In genomic region chr3:95872048-95872447, GRCm38 (mm10) we compare ENCODE assay signal across 8 mouse cellular contexts. TPM values are rescaled to one million over a fixed set of nuclear protein-coding genes. Genes with fewer than 3 reads are reported as not detected.
DNase-seq lines count a peak whose midpoint lies in the region; ATAC-seq and TF ChIP-seq lines count a peak whose summit lies in the region.

No protein-coding gene starts in this region.

- WGBS in lung, embryonic 16.5 days: 63% methylated on average over 7 of the region's 7 CpGs
- 70% methylated on average over 7 of the region's 7 CpGs for WGBS in limb, embryonic 11.5 days
- 18% methylated on average over 7 of the region's 7 CpGs for WGBS in small intestine, adult 2 months
- WGBS in thymus, adult 2 months: 85% methylated on average over 7 of the region's 7 CpGs

- peaks cover 10% of the 10 kb centered on the region for H3K4me1 ChIP-seq in lung, embryonic 16.5 days (replicated peaks; ENCODE audit: control insufficient read depth, insufficient read depth, low read length)
- H3K4me1 ChIP-seq in limb, embryonic 11.5 days (ENCODE audit: control insufficient read depth, insufficient read depth, low read length): peaks cover 4% of the 10 kb centered on the region; the same call in 1 of the 2 replicates
- H3K4me1 ChIP-seq in small intestine, adult 2 months (ENCODE audit: control insufficient read depth, insufficient read depth, insufficient read length, low read length): no peaks in the 10 kb centered on the region; the same call in 1 of the 2 replicates
- peaks cover 6% of the 10 kb centered on the region for H3K4me1 ChIP-seq in thymus, adult 2 months (replicated peaks; ENCODE audit: control insufficient read depth, insufficient read depth, low read length)

- TF ChIP-seq CTCF in small intestine, adult 2 months (IDR thresholded peaks at IDR 0.05; ENCODE audit: extremely low read depth, insufficient read length, insufficient replicate concordance, low read depth, low read length): no peak
- no peak for TF ChIP-seq CTCF in thymus, adult 2 months (IDR thresholded peaks at IDR 0.05; ENCODE audit: borderline replicate concordance, control insufficient read depth, extremely low read depth, insufficient read depth, low read length, poor library complexity)

- no peak overlapping the region for H3K27ac ChIP-seq in lung, embryonic 16.5 days (ENCODE audit: low read length)
- no peak overlapping the region for H3K27ac ChIP-seq in limb, embryonic 11.5 days (replicated peaks; ENCODE audit: low read depth, low read length)
- H3K27ac ChIP-seq in small intestine, adult 2 months (ENCODE audit: insufficient read depth, low read depth, low read length): no peak overlapping the region
- H3K27ac ChIP-seq in thymus, adult 2 months (ENCODE audit: control insufficient read depth, insufficient read depth, low read length): no peak overlapping the region

- no peak for DNase-seq in lung, postnatal 25 days (ENCODE audit: low spot score)
- DNase-seq in limb, embryonic 11.5 days (ENCODE audit: low spot score): no peak
- DNase-seq in left cerebral cortex, adult 9 months (ENCODE audit: low spot score in 2 of 2): no peak
- no peak for DNase-seq in thymus, adult 2 months

- H3K36me3 ChIP-seq in lung, embryonic 16.5 days (ENCODE audit: control insufficient read depth, insufficient read depth, low read length): peaks cover 12% of the 10 kb centered on the region
- peaks cover 4% of the 10 kb centered on the region for H3K36me3 ChIP-seq in limb, embryonic 11.5 days (ENCODE audit: control insufficient read depth, insufficient read depth, low read length)
- peaks cover 9% of the 10 kb centered on the region for H3K36me3 ChIP-seq in small intestine, adult 2 months (ENCODE audit: control insufficient read depth, insufficient read depth, low read length)
- peaks cover 9% of the 10 kb centered on the region for H3K36me3 ChIP-seq in thymus, adult 2 months (ENCODE audit: control insufficient read depth, insufficient read depth, low read length)

- H3K27me3 ChIP-seq in lung, embryonic 16.5 days (ENCODE audit: control insufficient read depth, insufficient read depth, low read depth, low read length): no peaks in the 10 kb centered on the region
- H3K27me3 ChIP-seq in limb, embryonic 11.5 days (ENCODE audit: control insufficient read depth, insufficient read depth, low read length): no peaks in the 10 kb centered on the region
- H3K27me3 ChIP-seq in small intestine, adult 2 months (ENCODE audit: control insufficient read depth, insufficient read depth, low read length): no peaks in the 10 kb centered on the region
- H3K27me3 ChIP-seq in thymus, adult 2 months (ENCODE audit: control insufficient read depth, insufficient read depth, low read length): no peaks in the 10 kb centered on the region

- H3K9ac ChIP-seq in lung, embryonic 16.5 days (ENCODE audit: low read length): peak overlapping the region; percentile 78
- no peak overlapping the region for H3K9ac ChIP-seq in limb, embryonic 11.5 days (ENCODE audit: low read length)

- H3K4me2 ChIP-seq in lung, embryonic 16.5 days (ENCODE audit: low read depth, low read length): peak overlapping the region; percentile 74
- peak overlapping the region; percentile 69 for H3K4me2 ChIP-seq in limb, embryonic 11.5 days (ENCODE audit: low read depth, severe bottlenecking)

- TF ChIP-seq POLR2A in small intestine, adult 2 months (IDR thresholded peaks at IDR 0.05; ENCODE audit: low read depth, low read length): no peak
- no peak for TF ChIP-seq POLR2A in thymus, adult 2 months (IDR thresholded peaks at IDR 0.05; ENCODE audit: control insufficient read depth, extremely low read depth, insufficient read depth, low read length, poor library complexity)

- no peak for ATAC-seq in lung, embryonic 16.5 days (ENCODE audit: low read depth)
- ATAC-seq in erythroblast, adult 5-6 weeks (replicated peaks; ENCODE audit: low FRiP score, poor library complexity, severe bottlenecking): peak; percentile 24; the same call in 1 of the 2 replicates
- no peak for ATAC-seq in limb, embryonic 11.5 days (ENCODE audit: insufficient number of reproducible peaks, low FRiP score, low TSS enrichment, low read depth)
- no peak for ATAC-seq in inflammation-experienced regulatory T-cells, adult 6 months

- no peaks in the 10 kb centered on the region for H3K9me3 ChIP-seq in lung, embryonic 16.5 days (ENCODE audit: control insufficient read depth, low read length)
- H3K9me3 ChIP-seq in limb, embryonic 11.5 days (ENCODE audit: control insufficient read depth, low read length): no peaks in the 10 kb centered on the region

- H3K4me3 ChIP-seq in lung, embryonic 16.5 days (ENCODE audit: low read length): peak overlapping the region; percentile 80
- peak overlapping the region; percentile 53 for H3K4me3 ChIP-seq in limb, embryonic 11.5 days (ENCODE audit: low read depth, low read length)
- peak overlapping the region; percentile 45 for H3K4me3 ChIP-seq in small intestine, adult 2 months (ENCODE audit: low read depth, low read length)
- H3K4me3 ChIP-seq in thymus, adult 2 months (ENCODE audit: control insufficient read depth, insufficient read depth, low read length): no peak overlapping the region

RNA-seq across cellular contexts. Expression of gene Mrps21, which starts 0.7 kb away (rescaled TPM):
- polyA plus RNA-seq in lung, embryonic 16.5 days (2015; fragmentation: Nextera tagmentation; extraction: Ambion mirVana): 326 and 362 TPM in 2 replicates
- total RNA-seq in erythroblast, adult 5-6 weeks (2015; ENCODE audit: low replicate concordance): 35.5 and 95.7 TPM in 2 replicates
- 87.3 and 106 TPM in 2 replicates for total RNA-seq in erythroblast, adult 5-6 weeks (2017; ENCODE audit: low replicate concordance)
- polyA plus RNA-seq in limb, embryonic 11.5 days (2014; fragmentation: Nextera tagmentation; extraction: Ambion mirVana): 339 and 359 TPM in 2 replicates
- polyA plus RNA-seq in small intestine, adult 2 months (2012; rRNA removed): 39.5 and 51.8 TPM in 2 replicates
- 56.3 and 60.5 TPM in 2 replicates for polyA plus RNA-seq in thymus, adult 2 months (2012; rRNA removed)
- polyA plus RNA-seq in inflammation-experienced regulatory T-cells, adult 6 months (2017; shearing (Covaris generic)): 100 to 1,000 TPM; 281 to 394 (median 321) TPM

RNA-seq across cellular contexts. Expression of gene Ciart, which starts 10.0 kb away (rescaled TPM):
- 5.1 and 5.6 TPM in 2 replicates for polyA plus RNA-seq in lung, embryonic 16.5 days (2015; fragmentation: Nextera tagmentation; extraction: Ambion mirVana)
- total RNA-seq in erythroblast, adult 5-6 weeks (2015; ENCODE audit: low replicate concordance): not detected in 2 replicates
- total RNA-seq in erythroblast, adult 5-6 weeks (2017; ENCODE audit: low replicate concordance): not detected in 2 replicates
- polyA plus RNA-seq in limb, embryonic 11.5 days (2014; fragmentation: Nextera tagmentation; extraction: Ambion mirVana): 7.1 and 7.5 TPM in 2 replicates
- 0.72 and 0.74 TPM in 2 replicates for polyA plus RNA-seq in small intestine, adult 2 months (2012; rRNA removed)
- 3.0 and 3.1 TPM in 2 replicates for polyA plus RNA-seq in thymus, adult 2 months (2012; rRNA removed)
- polyA plus RNA-seq in inflammation-experienced regulatory T-cells, adult 6 months (2017; shearing (Covaris generic)): 10 to 100 TPM in 1 of 3 experiments, 1 to 10 TPM in 2; 2.3 to 11.8 (median 6.6) TPM

RNA-seq across cellular contexts. Expression of gene Prpf3, which starts 16.4 kb away (rescaled TPM):
- polyA plus RNA-seq in lung, embryonic 16.5 days (2015; fragmentation: Nextera tagmentation; extraction: Ambion mirVana): 43.5 and 48.0 TPM in 2 replicates
- total RNA-seq in erythroblast, adult 5-6 weeks (2015; ENCODE audit: low replicate concordance): 6.0 and 12.5 TPM in 2 replicates
- 14.6 and 21.2 TPM in 2 replicates for total RNA-seq in erythroblast, adult 5-6 weeks (2017; ENCODE audit: low replicate concordance)
- 80.7 and 87.2 TPM in 2 replicates for polyA plus RNA-seq in limb, embryonic 11.5 days (2014; fragmentation: Nextera tagmentation; extraction: Ambion mirVana)
- 1.7 and 4.5 TPM in 2 replicates for polyA plus RNA-seq in small intestine, adult 2 months (2012; rRNA removed)
- polyA plus RNA-seq in thymus, adult 2 months (2012; rRNA removed): 21.1 and 32.5 TPM in 2 replicates
- 10 to 100 TPM; 46.9 to 48.5 (median 48.3) TPM for polyA plus RNA-seq in inflammation-experienced regulatory T-cells, adult 6 months (2017; shearing (Covaris generic))

RNA-seq across cellular contexts. Expression of gene BC028528, which starts 19.8 kb away (rescaled TPM):
- polyA plus RNA-seq in lung, embryonic 16.5 days (2015; fragmentation: Nextera tagmentation; extraction: Ambion mirVana): 81.5 and 85.5 TPM in 2 replicates
- total RNA-seq in erythroblast, adult 5-6 weeks (2015; ENCODE audit: low replicate concordance): 19.0 and 37.9 TPM in 2 replicates
- total RNA-seq in erythroblast, adult 5-6 weeks (2017; ENCODE audit: low replicate concordance): 7.0 and 15.9 TPM in 2 replicates
- polyA plus RNA-seq in limb, embryonic 11.5 days (2014; fragmentation: Nextera tagmentation; extraction: Ambion mirVana): 6.7 and 7.5 TPM in 2 replicates
- 1.5 and 1.6 TPM in 2 replicates for polyA plus RNA-seq in small intestine, adult 2 months (2012; rRNA removed)
- 4.5 and 6.0 TPM in 2 replicates for polyA plus RNA-seq in thymus, adult 2 months (2012; rRNA removed)
- polyA plus RNA-seq in inflammation-experienced regulatory T-cells, adult 6 months (2017; shearing (Covaris generic)): 1 to 10 TPM in 1 of 3 experiments, under 1 TPM in 1, not detected in 1; 0.83 to 1.5 TPM

RNA-seq across cellular contexts. Expression of gene Aph1a, which starts 21.7 kb away (rescaled TPM):
- 39.1 and 39.4 TPM in 2 replicates for polyA plus RNA-seq in lung, embryonic 16.5 days (2015; fragmentation: Nextera tagmentation; extraction: Ambion mirVana)
- 8.8 and 13.1 TPM in 2 replicates for total RNA-seq in erythroblast, adult 5-6 weeks (2015; ENCODE audit: low replicate concordance)
- 6.1 and 9.8 TPM in 2 replicates for total RNA-seq in erythroblast, adult 5-6 weeks (2017; ENCODE audit: low replicate concordance)
- 26.1 and 27.3 TPM in 2 replicates for polyA plus RNA-seq in limb, embryonic 11.5 days (2014; fragmentation: Nextera tagmentation; extraction: Ambion mirVana)
- polyA plus RNA-seq in small intestine, adult 2 months (2012; rRNA removed): 126 and 211 TPM in 2 replicates
- 139 and 156 TPM in 2 replicates for polyA plus RNA-seq in thymus, adult 2 months (2012; rRNA removed)
- 10 to 100 TPM; 17.9 to 46.2 (median 27.0) TPM for polyA plus RNA-seq in inflammation-experienced regulatory T-cells, adult 6 months (2017; shearing (Covaris generic))
